Mouse (Mus musculus): ENCODE results near the gene Xirp2.
A peak's percentile ranks its signal among the peaks of the same experiment; 100 is the strongest.
"Not testable (repeated sequence)": the region's sequence is repeated elsewhere in the genome, so short reads cannot be mapped to it uniquely, and the experiment has no call there.

Xirp2 gene

GRCm38 (mm10) chr2:67445780-67446179, at the start of gene Xirp2:
Xirp2 (plus strand) TSS chr2:67446002.
- DNase-seq (ENCODE audit: low spot score in 2 of 2), result no peak

- not testable (repeated sequence) for DNase-seq (ENCODE audit: low spot score in 2 of 2)
These were observed 32.4 kb upstream of the Xirp2 start, which contains the start of gene Gm21830 for GRCm38 (mm10) chr2:67413425-67413824. Gm21830 (plus strand) TSS chr2:67413725.

GRCm38 (mm10) chr2:67420853-67421252, 24.9 kb upstream of the Xirp2 start:
- DNase-seq (ENCODE audit: low spot score in 2 of 2), result no peak

- DNase-seq (ENCODE audit: low spot score in 2 of 2), result no peak
These were observed 23.0 kb upstream of the Xirp2 start for GRCm38 (mm10) chr2:67422799-67423198.

- DNase-seq (ENCODE audit: low spot score in 2 of 2), result no peak
These were observed 12.7 kb upstream of the Xirp2 start, which contains the start of gene Gm26727 for GRCm38 (mm10) chr2:67433081-67433480. Gm26727 (minus strand) TSS chr2:67433181.

DNA sequence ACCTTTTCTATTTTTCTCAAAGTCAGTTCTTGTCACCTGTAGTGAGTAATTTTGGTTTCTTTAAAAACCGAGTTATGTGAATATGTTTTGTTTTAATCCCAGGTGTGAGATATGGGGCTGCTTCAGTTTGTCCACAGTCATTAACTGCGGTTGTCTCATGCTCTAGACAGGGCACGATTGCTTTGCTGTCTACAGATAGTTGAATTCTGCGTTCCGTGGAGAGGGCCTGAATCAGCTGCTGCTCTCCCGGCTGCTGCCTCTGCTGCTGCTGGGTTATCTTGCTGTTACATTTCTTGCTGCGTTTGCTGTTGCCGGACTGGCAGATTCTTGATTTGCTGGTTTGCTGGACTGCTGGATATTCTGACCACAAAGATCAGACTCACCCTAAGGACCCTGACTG, 7.5 kb upstream of the Xirp2 start:
- DNase-seq (ENCODE audit: low spot score in 2 of 2), result no peak

DNA sequence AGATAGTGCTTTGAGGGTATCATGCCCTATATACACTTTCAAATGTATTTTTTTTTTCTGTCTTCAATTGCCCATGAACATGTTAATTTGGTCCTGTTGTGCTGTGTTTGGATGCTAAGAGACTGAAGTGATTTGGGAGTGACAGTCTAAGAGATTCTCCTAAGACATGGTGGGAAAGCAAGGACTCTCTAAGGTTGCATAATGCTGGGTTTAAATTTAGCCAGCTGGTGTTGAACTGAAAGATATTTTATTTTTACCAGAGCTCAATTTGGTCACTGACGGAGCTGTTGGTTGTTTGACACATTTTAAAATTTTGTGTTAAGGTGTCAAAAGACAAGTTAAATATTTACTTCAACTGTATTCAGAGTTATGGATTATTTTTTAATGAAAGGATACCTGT, 970 bp downstream of the Xirp2 start:
- no peak for DNase-seq (ENCODE audit: low spot score in 2 of 2)

DNA sequence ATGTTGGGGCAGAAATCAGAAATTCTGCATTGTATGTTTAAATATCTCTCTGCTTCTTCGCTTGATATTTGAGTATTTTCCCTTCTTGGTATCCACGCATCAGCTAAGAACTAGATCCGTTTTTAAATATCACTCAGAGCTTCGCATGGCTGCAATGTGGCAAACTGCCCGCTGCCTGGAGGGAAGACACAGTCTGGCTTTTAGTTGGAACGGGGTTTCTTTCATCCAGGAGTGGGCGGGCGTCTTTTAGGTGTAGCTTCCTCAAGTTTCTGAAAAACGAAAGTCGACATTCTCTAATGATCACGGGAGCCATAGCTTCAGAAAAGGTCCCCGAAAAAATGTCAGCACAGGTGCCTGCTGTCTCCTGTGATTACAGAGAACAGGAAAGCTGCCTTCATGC, 1.4 kb downstream of the Xirp2 start:
- peak in 1 of 2 experiments; percentile 15 for DNase-seq (ENCODE audit: low spot score in 2 of 2)

- DNase-seq (ENCODE audit: low spot score in 2 of 2), result no peak
These were observed 15.1 kb downstream of the Xirp2 start for GRCm38 (mm10) chr2:67460857-67461256.

- DNase-seq (ENCODE audit: low spot score in 2 of 2), result no peak
These were observed 21.2 kb downstream of the Xirp2 start for GRCm38 (mm10) chr2:67467036-67467435.

GRCm38 (mm10) chr2:67470030-67470429, 24.2 kb downstream of the Xirp2 start:
- DNase-seq (ENCODE audit: low spot score in 2 of 2), result not testable (repeated sequence)

GRCm38 (mm10) chr2:67477753-67478152, 32.0 kb downstream of the Xirp2 start:
- peak; percentile 23 to 43 for DNase-seq (ENCODE audit: low spot score in 2 of 2)

- no peak for DNase-seq (ENCODE audit: low spot score in 2 of 2)
These were observed 35.2 kb downstream of the Xirp2 start for GRCm38 (mm10) chr2:67481051-67481450.

- no peak for DNase-seq (ENCODE audit: low spot score in 2 of 2)
These were observed 40.9 kb downstream of the Xirp2 start for GRCm38 (mm10) chr2:67486721-67487120.

GRCm38 (mm10) chr2:67487162-67487561, 41.4 kb downstream of the Xirp2 start:
- DNase-seq (ENCODE audit: low spot score in 2 of 2), result no peak

DNA sequence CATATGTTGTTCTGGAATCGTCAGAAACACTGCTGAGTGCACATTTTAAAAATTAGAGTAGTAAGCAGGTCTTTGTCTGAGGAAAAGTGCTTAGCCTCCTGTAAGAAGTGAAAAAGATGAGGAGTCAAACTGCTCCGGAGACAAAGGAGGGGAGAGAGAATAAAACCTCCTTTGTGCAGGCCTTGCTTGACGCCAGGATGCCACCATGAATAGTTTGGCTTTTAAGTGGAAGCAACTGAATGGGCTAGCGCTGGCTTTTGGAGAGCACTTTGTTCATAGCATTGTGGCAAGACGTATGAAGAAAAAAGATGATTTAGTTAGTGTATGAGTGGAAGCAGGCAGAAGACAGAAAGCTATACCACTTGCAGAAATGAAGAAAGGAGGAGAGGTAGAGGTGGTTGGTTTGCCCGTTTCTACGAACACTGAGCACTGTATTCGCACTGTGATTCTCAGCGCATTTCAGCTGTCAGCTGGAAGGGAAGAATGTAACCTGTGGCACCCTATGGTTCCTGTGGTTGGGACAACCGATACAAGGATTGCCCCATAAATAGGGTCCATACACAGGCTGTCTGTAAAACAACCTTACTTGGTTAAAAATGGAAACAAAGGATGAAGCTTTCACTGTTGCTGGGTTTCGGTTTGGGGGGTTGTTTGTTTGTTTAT, 42.8 kb downstream of the Xirp2 start:
- DNase-seq (ENCODE audit: low spot score in 2 of 2), result no peak

GRCm38 (mm10) chr2:67489128-67489492, 43.3 kb downstream of the Xirp2 start:
- DNase-seq (ENCODE audit: low spot score in 2 of 2), result no peak

- no peak for DNase-seq (ENCODE audit: low spot score in 2 of 2)
These were observed 59.7 kb downstream of the Xirp2 start for GRCm38 (mm10) chr2:67505457-67505856.

DNA sequence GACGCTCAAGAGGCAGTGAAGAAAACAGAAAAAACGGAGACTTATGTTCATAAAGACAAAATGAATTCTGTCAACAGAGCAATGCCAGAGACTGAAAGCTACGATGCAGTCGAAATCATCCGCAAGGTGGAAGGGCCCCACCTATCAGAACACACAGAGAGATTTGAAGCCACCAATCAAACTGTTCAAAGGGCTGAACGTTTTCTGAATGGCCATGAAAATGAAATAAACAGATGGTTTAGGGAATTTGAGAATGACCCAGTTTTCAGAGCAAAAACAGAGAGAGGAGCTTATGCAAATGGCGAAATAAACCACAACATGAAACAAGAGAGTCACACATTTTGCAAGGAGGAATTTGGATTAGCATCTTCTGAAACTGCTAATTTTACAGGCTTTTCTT, 70.6 kb downstream of the Xirp2 start:
- no peak for DNase-seq (ENCODE audit: low spot score in 2 of 2)

DNA sequence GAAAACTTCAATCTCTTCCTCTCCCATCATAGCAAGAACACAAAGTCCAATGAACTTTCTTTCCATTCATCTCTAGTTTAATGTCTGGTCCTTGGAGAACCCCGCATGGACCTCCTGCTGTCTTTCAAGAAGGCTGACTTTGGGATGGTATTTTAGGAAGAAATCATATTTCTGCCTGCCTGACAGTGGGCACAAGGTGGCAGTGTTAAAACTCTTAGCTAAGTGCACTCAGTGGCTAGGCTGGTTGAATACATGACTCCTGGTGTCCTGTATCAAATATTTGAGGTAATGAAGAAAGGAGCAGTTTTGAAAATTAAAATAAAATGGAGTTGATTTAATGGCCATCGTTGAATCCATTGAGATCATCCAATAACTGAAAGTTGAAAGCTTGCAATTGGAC, 89.5 kb downstream of the Xirp2 start:
- no peak for DNase-seq (ENCODE audit: low spot score in 2 of 2)

DNA sequence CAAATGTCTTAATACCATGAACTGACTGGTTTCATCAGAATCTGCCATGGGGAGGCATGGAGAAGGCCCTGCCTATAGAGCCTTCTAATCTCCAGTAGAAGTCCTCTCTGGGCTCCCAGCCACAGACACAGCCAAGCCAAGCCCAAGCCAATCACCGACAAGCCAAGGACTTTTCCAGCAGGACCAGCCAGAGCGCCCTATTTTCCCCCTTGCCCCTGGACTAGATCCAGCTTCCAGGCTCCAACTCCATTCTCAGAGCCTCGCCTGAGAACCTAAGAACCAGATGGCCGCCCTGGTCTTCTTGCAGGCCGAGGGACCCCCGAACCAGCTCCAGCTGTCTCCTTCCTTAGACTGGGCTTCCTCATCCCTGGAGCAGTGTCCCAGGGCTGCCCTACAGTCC, 93.6 kb downstream of the Xirp2 start:
- peak in 1 of 2 experiments; percentile 5 for DNase-seq (ENCODE audit: low spot score in 2 of 2)

DNA sequence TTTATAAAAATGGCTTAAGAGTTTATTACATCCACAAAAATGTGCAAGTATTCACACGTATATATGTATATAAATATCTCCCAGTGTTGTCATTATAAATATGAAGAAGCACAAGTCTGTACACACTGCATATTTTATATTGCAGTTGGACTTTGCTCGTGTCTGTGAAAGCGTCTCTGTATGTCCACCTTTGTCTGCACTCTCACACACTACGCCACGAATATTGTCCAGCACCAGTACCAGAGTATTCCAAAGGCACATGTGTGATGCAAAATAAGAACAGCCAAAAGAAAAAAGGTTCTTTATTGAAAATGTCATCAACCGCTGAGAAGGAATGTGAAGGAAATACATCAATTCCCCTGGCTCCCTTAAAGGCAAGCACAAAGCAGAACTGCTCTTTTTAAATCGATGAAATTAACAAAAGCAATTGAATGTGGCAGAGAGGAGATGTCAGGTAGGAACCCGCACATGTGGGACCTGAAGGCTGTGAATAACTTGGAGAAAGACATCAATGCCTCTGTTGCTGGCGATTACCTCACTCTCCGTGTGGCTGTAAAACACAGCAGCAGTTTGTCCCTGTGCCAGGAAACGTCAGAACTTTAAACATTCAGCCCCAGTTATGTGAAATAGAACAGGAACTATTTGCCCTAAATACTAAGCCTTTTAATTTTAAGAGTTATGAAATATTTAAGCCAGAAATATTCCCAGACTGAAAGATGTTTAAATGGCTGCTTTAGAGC, 96.3 kb downstream of the Xirp2 start:
- no peak for DNase-seq (ENCODE audit: low spot score in 2 of 2)

GRCm38 (mm10) chr2:67544426-67544825, 98.6 kb downstream of the Xirp2 start:
- no peak for DNase-seq (ENCODE audit: low spot score in 2 of 2)
